Mouse (Mus musculus): ENCODE data around the gene Rab17.

DNA sequence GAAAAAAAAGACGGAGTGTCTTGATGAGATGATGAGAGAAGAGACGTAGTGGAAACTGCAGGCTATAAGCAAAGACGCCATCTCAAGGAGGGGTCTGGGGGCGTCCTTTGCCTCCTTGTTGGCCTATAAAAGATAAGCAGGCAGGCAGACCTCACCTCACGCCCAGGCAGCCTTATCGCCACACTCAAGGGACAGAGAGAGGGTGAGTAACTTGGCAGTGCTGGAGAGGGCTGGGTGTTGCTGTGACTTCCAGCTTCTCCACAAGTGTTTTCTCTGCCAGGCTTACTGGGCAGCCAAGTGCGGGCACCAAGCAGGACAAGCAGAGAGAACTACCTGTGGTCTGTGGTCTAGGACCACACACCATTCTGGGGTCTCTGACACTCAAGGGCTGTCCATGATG is 17.8 kb downstream of the Rab17 start:
- no peak for TF ChIP-seq CTCF (IDR thresholded peaks at IDR 0.05; ENCODE audit: extremely low read depth, insufficient read length, insufficient replicate concordance, low read depth, low read length)
- no peak for TF ChIP-seq POLR2A (IDR thresholded peaks at IDR 0.05; ENCODE audit: low read depth, low read length)

Measured in small intestine, adult 2 months (tissue).